In the genomic region with DNA sequence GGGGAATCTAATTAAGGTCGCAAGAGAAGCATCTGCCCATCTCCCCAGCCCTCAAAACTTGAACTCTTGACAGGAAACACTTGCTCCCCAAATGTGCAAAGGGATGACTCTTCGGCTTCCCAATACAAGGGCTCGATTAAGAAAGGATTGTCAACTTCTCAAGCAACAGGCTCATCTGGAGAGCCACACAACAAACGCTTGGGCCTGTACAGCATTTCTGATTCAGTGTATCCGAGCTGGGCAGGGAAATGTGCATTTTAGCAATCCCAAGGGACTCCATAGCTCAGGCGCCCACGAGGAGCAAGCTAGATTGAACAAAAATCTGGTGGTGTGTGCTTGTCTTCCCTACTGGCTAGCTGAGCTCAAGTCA, we compare ENCODE assay signal across 8 mouse cellular contexts. TPM values are rescaled to one million over a fixed set of nuclear protein-coding genes. Genes with fewer than 3 reads are reported as not detected.
A peak's percentile ranks its signal among the peaks of the same experiment; 100 is the strongest.
DNase-seq lines count a peak whose midpoint lies in the region; ATAC-seq lines count a peak whose summit lies in the region.

No protein-coding gene starts in this region.

- WGBS in heart, embryonic 11.5 days (ENCODE audit: insufficient replicate concordance) = 4% methylated on average over 7 of the region's 7 CpGs
- 7% methylated on average over 7 of the region's 7 CpGs for WGBS in forebrain, embryonic 12.5 days
- 3% methylated on average over 7 of the region's 7 CpGs for WGBS in liver, embryonic 13.5 days (ENCODE audit: insufficient replicate concordance)

- DNase-seq in heart, postnatal 4 days = no peak
- no peak for DNase-seq in liver, embryonic 13.5 days
- no peak for DNase-seq in left cerebral cortex, postnatal 10 days (ENCODE audit: extremely low spot score in 1 of 2, low spot score in 2 of 2)
- no peak for DNase-seq in layer of hippocampus, adult 11-12 months (ENCODE audit: low spot score)

- H3K27me3 ChIP-seq in heart, embryonic 11.5 days (ENCODE audit: control insufficient read depth, insufficient read depth, low read length) = no peaks in the 10 kb centered on the region
- H3K27me3 ChIP-seq in forebrain, embryonic 12.5 days = no peaks in the 10 kb centered on the region
- no peaks in the 10 kb centered on the region; the same call in 1 of the 2 replicates for H3K27me3 ChIP-seq in liver, embryonic 13.5 days

- H3K4me1 ChIP-seq in heart, embryonic 11.5 days (ENCODE audit: control insufficient read depth, insufficient read depth, low read length) = peaks cover 12% of the 10 kb centered on the region
- peaks cover 18% of the 10 kb centered on the region for H3K4me1 ChIP-seq in forebrain, embryonic 12.5 days
- peaks cover 27% of the 10 kb centered on the region for H3K4me1 ChIP-seq in liver, embryonic 13.5 days (replicated peaks)

- H3K4me3 ChIP-seq in heart, embryonic 11.5 days (ENCODE audit: low read depth, low read length) = peak overlapping the region; percentile 84
- H3K4me3 ChIP-seq in forebrain, embryonic 12.5 days (replicated peaks) = peak overlapping the region; percentile 89
- H3K4me3 ChIP-seq in liver, embryonic 13.5 days (replicated peaks) = peak overlapping the region; percentile 93

- ATAC-seq in heart, embryonic 11.5 days (replicated peaks; ENCODE audit: insufficient number of reproducible peaks, low FRiP score, low TSS enrichment) = no peak
- peak; percentile 3 for ATAC-seq in CD4-positive, CD25-positive, alpha-beta regulatory T cell, adult 4 months
- no peak for ATAC-seq in forebrain, embryonic 12.5 days (ENCODE audit: low FRiP score)
- ATAC-seq in liver, embryonic 13.5 days (ENCODE audit: low read depth) = peak; percentile 8
- no peak for ATAC-seq in frontal cortex, adult (ENCODE audit: low TSS enrichment)

- H3K36me3 ChIP-seq in heart, embryonic 11.5 days (ENCODE audit: control insufficient read depth, insufficient read depth, low read length) = peaks cover 27% of the 10 kb centered on the region
- H3K36me3 ChIP-seq in forebrain, embryonic 12.5 days (replicated peaks) = peaks cover 34% of the 10 kb centered on the region
- H3K36me3 ChIP-seq in liver, embryonic 13.5 days = peaks cover 39% of the 10 kb centered on the region

- intact Hi-C loops in left cerebral cortex, postnatal 10 days (cut with DNase I) = no loop called here

- peak overlapping the region; percentile 99 for H3K27ac ChIP-seq in heart, embryonic 11.5 days (ENCODE audit: low read depth, low read length)
- peak overlapping the region; percentile 99 for H3K27ac ChIP-seq in forebrain, embryonic 12.5 days
- peak overlapping the region; percentile 99 for H3K27ac ChIP-seq in liver, embryonic 13.5 days

- peak overlapping the region; percentile 91 for H3K4me2 ChIP-seq in heart, embryonic 11.5 days
- peak overlapping the region; percentile 83 for H3K4me2 ChIP-seq in forebrain, embryonic 12.5 days
- H3K4me2 ChIP-seq in liver, embryonic 13.5 days = peak overlapping the region; percentile 80

- peak overlapping the region; percentile 97 for H3K9ac ChIP-seq in heart, embryonic 11.5 days (ENCODE audit: low read depth, low read length)
- peak overlapping the region; percentile 95 for H3K9ac ChIP-seq in forebrain, embryonic 12.5 days
- H3K9ac ChIP-seq in liver, embryonic 13.5 days = peak overlapping the region; percentile 95

- H3K9me3 ChIP-seq in heart, embryonic 11.5 days (replicated peaks; ENCODE audit: control insufficient read depth, low read length) = no peaks in the 10 kb centered on the region
- H3K9me3 ChIP-seq in forebrain, embryonic 12.5 days = no peaks in the 10 kb centered on the region
- no peaks in the 10 kb centered on the region for H3K9me3 ChIP-seq in liver, embryonic 13.5 days (replicated peaks)

RNA-seq across cellular contexts. Expression of a gene that starts 26.2 kb away (rescaled TPM):
- polyA plus RNA-seq in heart, embryonic 11.5 days (2014; fragmentation: Nextera tagmentation; extraction: Ambion mirVana) = 55.5 and 67.1 TPM in 2 replicates
- total RNA-seq in heart, postnatal 4 days (2021) = 10 to 100 TPM; 41.5 to 42.2 TPM
- polyA plus RNA-seq in CD4-positive, CD25-positive, alpha-beta regulatory T cell, adult 4 months (2017; shearing (Covaris generic)) = 10 to 100 TPM; 35.8 to 41.8 TPM
- polyA plus RNA-seq in forebrain, embryonic 12.5 days (2016; fragmentation: Nextera tagmentation; extraction: Ambion mirVana) = 66.9 and 67.2 TPM in 2 replicates
- 28.2 and 35.1 TPM in 2 replicates for polyA plus RNA-seq in liver, embryonic 13.5 days (2015; fragmentation: Nextera tagmentation; extraction: Ambion mirVana)
- 10 to 100 TPM; 56.0 to 56.9 TPM for total RNA-seq in left cerebral cortex, postnatal 10 days (2021)

RNA-seq across cellular contexts. Expression of a gene that starts 26.5 kb away (rescaled TPM):
- polyA plus RNA-seq in heart, embryonic 11.5 days (2014; fragmentation: Nextera tagmentation; extraction: Ambion mirVana) = 137 and 146 TPM in 2 replicates
- 10 to 100 TPM; 70.1 to 76.5 TPM for total RNA-seq in heart, postnatal 4 days (2021)
- 10 to 100 TPM in 1 of 2 experiments, 1 to 10 TPM in 1; 8.2 to 13.3 TPM for polyA plus RNA-seq in CD4-positive, CD25-positive, alpha-beta regulatory T cell, adult 4 months (2017; shearing (Covaris generic))
- polyA plus RNA-seq in forebrain, embryonic 12.5 days (2016; fragmentation: Nextera tagmentation; extraction: Ambion mirVana) = 172 and 182 TPM in 2 replicates
- 115 and 120 TPM in 2 replicates for polyA plus RNA-seq in liver, embryonic 13.5 days (2015; fragmentation: Nextera tagmentation; extraction: Ambion mirVana)
- 10 to 100 TPM; 29.1 to 30.4 TPM for total RNA-seq in left cerebral cortex, postnatal 10 days (2021)

RNA-seq across cellular contexts. Expression of a gene that starts 30.8 kb away (rescaled TPM):
- 42.2 and 48.9 TPM in 2 replicates for polyA plus RNA-seq in heart, embryonic 11.5 days (2014; fragmentation: Nextera tagmentation; extraction: Ambion mirVana)
- total RNA-seq in heart, postnatal 4 days (2021) = 100 to 1,000 TPM; 140 to 147 TPM
- polyA plus RNA-seq in CD4-positive, CD25-positive, alpha-beta regulatory T cell, adult 4 months (2017; shearing (Covaris generic)) = 1 to 10 TPM; 6.8 to 7.1 TPM
- 54.8 and 57.3 TPM in 2 replicates for polyA plus RNA-seq in forebrain, embryonic 12.5 days (2016; fragmentation: Nextera tagmentation; extraction: Ambion mirVana)
- polyA plus RNA-seq in liver, embryonic 13.5 days (2015; fragmentation: Nextera tagmentation; extraction: Ambion mirVana) = 2.3 and 3.0 TPM in 2 replicates
- 10 to 100 TPM; 79.4 to 81.9 TPM for total RNA-seq in left cerebral cortex, postnatal 10 days (2021)

Comparison
In these comparisons a context has a peak if more than half of its experiments do, and no peak if none do; other contexts are left out.
1. ATAC-seq: peak in CD4-positive, CD25-positive, alpha-beta regulatory T cell, adult 4 months (single experiment) and liver, embryonic 13.5 days (single experiment); none in heart, embryonic 11.5 days (single experiment), forebrain, embryonic 12.5 days (single experiment) and frontal cortex, adult (single experiment).
2. Peak in every context shown above with its lines, with median percentiles within 50 percentile points of each other: H3K27ac ChIP-seq, H3K4me2 ChIP-seq, H3K4me3 ChIP-seq and H3K9ac ChIP-seq.